Mouse (Mus musculus) activated CD4-positive, CD25-positive, alpha-beta regulatory T cell, adult 9 weeks (primary cell): Measurements from ENCODE around the gene Inhbe. TPM values are rescaled to one million over a fixed set of nuclear protein-coding genes. Genes with fewer than 3 reads are reported as not detected.

ENCODE experiments used
- polyA plus RNA-seq: library from polyadenylated mRNA; unstranded; fragments of 100-300 nt; shearing (Covaris generic); gene quantifications from one replicate; pipeline ENCODE4 v1.2.1, GENCODE M21; 2017

Inhbe gene
- polyA plus RNA-seq, result not detected

DNA sequence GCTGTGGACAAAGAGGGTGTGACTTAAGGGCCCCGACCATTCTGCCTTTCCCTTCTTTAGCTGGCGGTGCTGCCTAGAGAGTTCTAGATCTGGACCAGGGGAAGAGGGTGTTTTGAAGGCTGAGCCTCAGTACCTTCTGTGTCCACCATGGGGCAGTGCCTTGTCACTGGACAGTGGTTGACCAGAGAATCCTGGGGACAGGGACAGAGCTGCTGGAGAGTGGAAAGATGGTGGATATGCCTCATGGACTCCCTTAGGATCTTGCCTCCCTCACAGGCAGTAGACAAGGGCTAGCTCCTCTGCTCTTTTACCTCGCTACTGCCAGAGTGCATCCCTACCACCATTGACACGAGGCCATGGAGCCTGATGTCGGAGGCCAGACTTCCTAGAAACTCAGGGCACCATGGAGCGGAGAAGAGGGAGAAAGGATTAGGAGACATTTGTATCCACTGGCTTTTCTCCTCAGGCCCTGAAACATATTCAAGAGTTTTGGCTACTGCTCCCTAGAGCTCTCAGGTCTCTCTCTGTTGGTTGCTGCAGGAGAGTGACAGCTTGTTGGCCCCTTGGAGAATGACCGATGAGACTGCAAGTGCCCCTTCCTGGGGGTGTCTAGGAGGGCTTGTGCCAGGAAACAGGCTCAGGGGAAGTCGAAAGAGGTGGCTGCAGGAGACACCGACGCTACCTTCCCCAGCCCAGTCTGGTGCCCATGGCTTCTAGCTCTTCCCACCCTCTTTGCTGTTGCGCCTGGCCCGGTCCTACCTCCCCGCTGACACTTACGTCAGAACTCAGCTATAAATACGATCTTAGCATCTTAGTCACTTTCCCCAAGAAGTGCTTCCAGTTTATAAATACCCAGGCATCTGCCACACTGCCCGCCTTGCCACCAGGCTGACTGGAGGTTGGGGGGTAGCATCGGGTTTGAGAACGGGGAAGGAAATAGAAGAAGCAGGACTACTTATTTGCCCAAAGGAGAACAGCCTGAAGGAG, at the start of gene Inhbe:
Gene Inhbe (minus strand): TSS at position 503 of the 987 bp plus-strand sequence.

DNA sequence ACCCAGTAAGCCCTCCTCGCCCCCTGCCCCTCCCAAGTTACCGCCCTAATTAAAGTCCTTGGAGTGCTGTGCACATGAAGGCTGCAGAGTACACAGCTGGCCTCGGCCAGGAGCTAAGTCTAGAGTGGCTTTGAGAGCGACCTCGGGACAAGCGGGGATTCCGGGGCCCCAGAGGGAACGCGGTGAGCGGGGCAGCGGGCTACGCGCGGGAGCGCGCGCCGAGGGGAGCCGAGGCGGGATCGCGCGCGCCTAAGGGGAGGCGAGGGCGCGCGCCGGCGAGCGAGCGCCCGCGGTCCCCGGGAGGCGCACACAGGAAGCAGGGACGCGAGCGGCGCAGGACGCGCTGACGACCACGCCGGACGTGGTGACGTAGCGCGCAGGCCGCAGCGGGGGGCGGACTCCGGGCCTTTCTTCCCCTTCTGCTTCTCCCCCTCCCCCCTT, 26.1 kb upstream of the Inhbe start, which contains the start of gene R3hdm2:
Gene R3hdm2 (plus strand): TSS at position 77 of the 441 bp plus-strand sequence.

DNA sequence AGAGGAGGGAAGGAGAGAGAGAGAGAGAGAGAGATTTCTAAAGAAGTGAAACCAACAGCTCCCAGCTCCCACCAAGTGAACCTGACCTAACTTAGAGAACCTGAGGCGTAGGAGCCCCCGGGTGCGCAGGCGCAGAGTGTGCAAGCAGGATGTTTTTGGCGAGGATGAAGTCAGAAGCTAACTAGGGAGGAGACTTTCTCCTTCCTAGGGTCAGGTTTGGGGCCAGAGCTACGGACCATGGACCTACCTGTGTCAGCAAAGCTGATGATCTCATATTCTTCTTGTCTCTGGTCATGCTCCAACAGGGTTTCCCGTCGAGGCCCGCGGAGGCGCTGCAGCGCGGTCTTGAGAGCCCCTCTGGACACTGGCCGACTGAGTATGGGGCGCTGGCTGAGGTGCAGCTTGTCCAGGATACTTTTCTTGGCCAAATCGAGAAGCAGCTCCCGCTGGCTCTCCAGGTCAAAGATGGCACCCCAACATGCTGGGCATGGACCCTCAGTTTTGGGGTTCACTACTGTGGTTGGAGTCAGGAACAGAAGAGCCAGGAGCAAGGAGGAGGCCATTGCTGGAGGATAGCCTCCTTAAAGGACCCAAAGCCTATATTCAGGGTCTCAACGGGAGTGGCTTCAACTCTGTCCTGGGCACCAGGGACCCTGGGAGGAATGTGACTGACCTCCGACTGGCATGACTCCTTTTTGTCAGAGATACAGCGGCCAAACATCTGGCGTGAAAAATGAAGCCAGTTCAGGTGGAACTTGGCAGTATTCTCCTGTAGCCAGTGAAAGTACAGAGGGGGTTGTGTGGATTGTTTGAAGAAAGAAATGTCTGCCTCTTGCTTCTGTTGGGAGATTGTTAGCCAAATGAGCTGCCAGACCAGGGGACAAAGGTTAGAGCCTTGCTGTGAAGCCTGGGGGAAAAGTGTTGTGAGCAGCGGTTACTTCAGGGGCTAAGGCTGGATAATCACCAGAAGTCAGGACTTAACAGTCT, 15.9 kb upstream of the Inhbe start, which contains the start of gene Inhbc:
Gene Inhbc (minus strand): TSS at position 598 of the 987 bp plus-strand sequence.

DNA sequence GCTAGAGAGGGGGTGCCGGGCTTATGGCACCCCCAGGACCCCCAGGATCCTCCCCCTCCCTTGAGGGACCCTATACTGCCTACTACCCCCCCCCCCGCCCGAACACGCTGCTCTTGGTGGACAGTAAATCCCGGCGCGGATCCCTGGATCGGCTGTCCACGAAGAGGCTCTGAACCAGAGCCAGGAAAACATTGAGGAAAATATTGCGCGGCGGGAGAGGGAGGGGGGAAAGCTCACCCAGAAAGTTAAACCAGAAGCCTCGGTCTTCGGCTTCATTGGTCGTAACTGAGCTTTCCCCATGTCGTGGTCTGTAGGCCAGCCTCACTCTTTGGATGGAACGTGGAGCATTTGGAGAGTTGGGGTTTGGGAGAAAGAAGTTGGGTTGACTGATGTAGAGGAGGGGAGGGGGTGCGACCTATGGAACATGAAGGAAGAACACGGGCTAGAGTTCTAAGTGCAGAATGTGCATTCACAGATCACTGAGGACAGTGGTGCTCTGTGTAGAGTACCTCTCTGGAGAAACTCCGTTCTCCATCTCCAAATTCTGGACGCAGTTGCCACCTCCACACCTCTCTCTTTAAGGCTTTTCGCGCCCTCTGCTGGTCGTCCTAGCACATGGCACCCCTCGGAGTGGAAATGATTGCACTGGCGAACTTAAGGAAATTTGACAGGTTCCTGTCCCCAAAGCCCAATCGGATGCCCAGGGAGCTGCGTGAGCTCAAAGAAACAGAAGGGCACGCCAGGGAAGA, 12.1 kb downstream of the Inhbe start, which contains the start of gene Gli1:
Gene Gli1 (minus strand): TSS at position 84 of the 749 bp plus-strand sequence.

DNA sequence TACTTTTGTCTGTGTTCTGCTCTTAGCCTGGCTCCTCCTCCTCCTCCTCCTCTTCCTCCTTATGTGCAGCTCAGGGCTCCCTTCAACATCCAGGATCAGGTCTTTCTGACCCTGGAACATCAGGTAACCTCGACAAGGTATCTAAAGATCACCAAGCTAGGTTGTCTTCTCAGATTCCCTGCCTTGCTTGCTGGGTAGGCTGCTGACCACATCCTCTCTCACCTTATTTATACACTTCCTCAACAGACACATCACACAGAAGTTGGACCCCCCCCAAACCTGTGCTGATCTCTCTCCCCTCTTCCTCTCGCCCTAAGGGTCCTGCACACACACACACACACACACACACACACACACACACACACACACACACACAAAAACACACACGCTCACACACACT, 32.6 kb downstream of the Inhbe start, which contains the start of gene Arhgap9:
Gene Arhgap9 (plus strand): TSS at position 344 of the 400 bp plus-strand sequence.

DNA sequence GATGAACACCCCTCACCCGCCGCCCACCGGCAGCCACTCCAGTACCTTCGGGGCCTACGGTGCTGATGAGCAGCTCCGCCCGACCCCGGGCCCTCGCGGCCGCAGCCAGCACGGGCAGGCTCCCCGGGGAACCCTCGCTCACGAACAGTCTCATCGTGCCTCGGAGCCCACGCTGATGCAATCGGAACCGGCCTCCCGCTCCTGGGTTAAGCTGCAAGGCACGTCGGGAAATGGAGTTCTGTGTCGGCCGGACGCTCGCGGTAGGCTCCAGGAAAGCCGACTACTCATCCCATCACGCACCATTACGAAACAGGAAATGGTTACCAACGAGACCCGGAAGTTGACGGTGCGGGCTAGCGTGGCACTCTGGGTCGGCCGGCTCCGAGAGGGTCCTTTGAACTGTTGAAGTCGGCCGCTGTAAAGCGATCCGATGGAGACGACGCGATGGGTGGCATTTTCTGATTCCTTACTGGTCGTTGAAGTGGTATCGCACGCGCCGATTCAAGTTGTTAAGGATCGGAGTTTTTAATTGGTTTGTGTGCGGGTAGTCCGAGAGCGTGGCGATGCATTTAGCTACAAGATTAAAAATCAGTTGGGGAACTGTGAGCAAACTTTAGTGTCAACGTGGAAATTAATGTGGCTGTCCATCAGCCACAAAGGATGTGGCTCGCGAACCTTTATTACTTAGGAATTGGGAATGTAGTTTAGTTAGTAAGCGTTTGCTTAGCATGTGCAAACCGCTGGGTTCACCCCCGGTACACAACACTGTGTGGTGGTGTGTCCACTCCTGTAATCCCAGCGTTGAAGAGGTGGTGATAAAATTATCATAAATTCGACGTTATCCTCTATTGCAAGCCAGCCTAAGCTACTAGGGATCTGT, 42.5 kb downstream of the Inhbe start, which contains the start of gene Mars:
Gene Mars (minus strand): TSS at position 311 of the 880 bp plus-strand sequence.

Other genes with a start within 250 kb of the Inhbe start
- gene Os9, start 233.3 kb downstream of the Inhbe start, polyA plus RNA-seq, result 200 TPM
- gene B4galnt1, start 189.2 kb downstream of the Inhbe start, polyA plus RNA-seq, result 589 TPM
- gene Slc26a10, start 173.8 kb downstream of the Inhbe start, polyA plus RNA-seq, result 6.3 TPM
- gene Arhgef25, start 164.3 kb downstream of the Inhbe start, polyA plus RNA-seq, result 0.40 TPM
- gene Dtx3, start 158.7 kb downstream of the Inhbe start, polyA plus RNA-seq, result 130 TPM
- 44.1 TPM for gene Pip4k2c, start 142.8 kb downstream of the Inhbe start, polyA plus RNA-seq
- gene Kif5a, start 91.1 kb downstream of the Inhbe start, polyA plus RNA-seq, result 0.33 TPM
- 118 TPM for gene Dctn2, start 88.0 kb downstream of the Inhbe start, polyA plus RNA-seq
- 9.3 TPM for gene Mbd6, start 65.4 kb downstream of the Inhbe start, polyA plus RNA-seq
- 71.0 TPM for gene Mars, start 42.6 kb downstream of the Inhbe start, polyA plus RNA-seq
- 139 TPM for gene Arhgap9, start 32.4 kb downstream of the Inhbe start, polyA plus RNA-seq
- gene Gli1, start 12.4 kb downstream of the Inhbe start, polyA plus RNA-seq, result 0.49 TPM
- gene Inhbc, start 16.0 kb upstream of the Inhbe start, polyA plus RNA-seq, result not detected
- 13.2 TPM for gene R3hdm2, start 25.9 kb upstream of the Inhbe start, polyA plus RNA-seq
- 0.49 TPM for gene Stac3, start 147.3 kb upstream of the Inhbe start, polyA plus RNA-seq
- gene Ndufa4l2, start 160.6 kb upstream of the Inhbe start, polyA plus RNA-seq, result not detected
- gene Shmt2, start 168.0 kb upstream of the Inhbe start, polyA plus RNA-seq, result 95.5 TPM
- not detected for gene Nxph4, start 180.1 kb upstream of the Inhbe start, polyA plus RNA-seq